Mouse (Mus musculus): ENCODE data around the gene Aldh8a1. TPM values are rescaled to one million over a fixed set of nuclear protein-coding genes. Genes with fewer than 3 reads are reported as not detected.

Gene Aldh8a1
- polyA plus RNA-seq, 1 experiment from 2014 or later: 2.0 TPM

Other genes starting within 250 kb of the Aldh8a1 start
- gene Myb, start 216.3 kb upstream of the Aldh8a1 start, polyA plus RNA-seq (2015; fragmentation: Nextera tagmentation; extraction: Ambion mirVana): 3.7 and 4.2 TPM in 2 replicates
- gene Hbs1l, start 81.3 kb upstream of the Aldh8a1 start, polyA plus RNA-seq (2015; fragmentation: Nextera tagmentation; extraction: Ambion mirVana): 84.8 and 92.5 TPM in 2 replicates
- not detected in 2 replicates for gene 1700020N01Rik, start 215.9 kb downstream of the Aldh8a1 start, polyA plus RNA-seq (2015; fragmentation: Nextera tagmentation; extraction: Ambion mirVana)